Mouse (Mus musculus) liver, embryonic 12.5 days (tissue): ENCODE results near the gene Coro6. TPM values are rescaled to one million over a fixed set of nuclear protein-coding genes. Genes with fewer than 3 reads are reported as not detected.

Experiments used
- ATAC-seq: fragments of 200-750 bp; cut with Nextera tagmentation; 2 replicates; pipeline ENCODE4 v1.8.0; 2017; ENCODE audit warnings: moderate number of reproducible peaks, mild to moderate bottlenecking, moderate library complexity
- H3K27ac ChIP-seq: fragments of 300-500 bp; sonication (generic); 2 replicates; pipeline ENCODE4 v1.5.1; 2016; ENCODE audit warnings: mild to moderate bottlenecking
- H3K27me3 ChIP-seq: fragments of 300-500 bp; sonication (generic); replicated peaks from 2 replicates; pipeline ENCODE4 v1.6.1; 2016; ENCODE audit warnings: mild to moderate bottlenecking, moderate library complexity
- H3K36me3 ChIP-seq: fragments of 300-500 bp; sonication (generic); 2 replicates; pipeline ENCODE4 v1.6.1; 2016; ENCODE audit warnings: mild to moderate bottlenecking, moderate library complexity
- H3K4me1 ChIP-seq: fragments of 300-500 bp; sonication (generic); 2 replicates; pipeline ENCODE4 v1.6.1; 2016
- H3K4me2 ChIP-seq: fragments of 300-500 bp; sonication (generic); 2 replicates; pipeline ENCODE4 v1.6.1; 2016; ENCODE audit warnings: mild to moderate bottlenecking, moderate library complexity
- H3K4me3 ChIP-seq: fragments of 300-500 bp; sonication (generic); 2 replicates; pipeline ENCODE4 v1.5.1; 2016; ENCODE audit warnings: mild to moderate bottlenecking, moderate library complexity
- H3K9ac ChIP-seq: fragments of 300-500 bp; sonication (generic); 2 replicates; pipeline ENCODE4 v1.6.1; 2016; ENCODE audit warnings: mild to moderate bottlenecking, moderate library complexity
- H3K9me3 ChIP-seq: fragments of 300-500 bp; sonication (generic); replicated peaks from 2 replicates; pipeline ENCODE4 v1.6.1; 2016; ENCODE audit warnings: mild to moderate bottlenecking, moderate library complexity
- WGBS: fragments of 180-500 bp; shearing (Covaris S2); methylation state at CpG from one replicate; pipeline ENCODE4 v1.1.7; 2016; ENCODE audit not compliant: insufficient replicate concordance; 5-methylcytosine and 5-hydroxymethylcytosine counted together
- polyA plus RNA-seq: library from polyadenylated mRNA; unstranded; fragments of >200 nt; fragmentation: Nextera tagmentation; extraction: Ambion mirVana; gene quantifications from 2 replicates; pipeline ENCODE4 v1.2.1, GENCODE M21; 2016

Coro6 gene
- polyA plus RNA-seq, 1 experiment from 2014 or later, result not detected

- peak overlapping the region; percentile 76 for H3K4me3 ChIP-seq
- 4% methylated on average over 54 of the region's 55 CpGs for WGBS
- H3K36me3 ChIP-seq, result no peaks in the 10 kb centered on the region
- H3K27ac ChIP-seq, result no peak overlapping the region
- peaks cover 55% of the 10 kb centered on the region for H3K4me1 ChIP-seq
- peak overlapping the region; percentile 99 for H3K4me2 ChIP-seq
- ATAC-seq, result no peak
- no peaks in the 10 kb centered on the region for H3K9me3 ChIP-seq
- H3K27me3 ChIP-seq, result peaks cover 29% of the 10 kb centered on the region
- H3K9ac ChIP-seq, result peak overlapping the region; percentile 80
Observed at GRCm38 (mm10) chr11:77488771-77489581, 26.8 kb downstream of the Coro6 start.

- H3K4me3 ChIP-seq, result peak within 1 kb of the TSS; percentile 76
- peak within 1 kb of the TSS; percentile 80 for H3K9ac ChIP-seq
- H3K9me3 ChIP-seq, result no peaks in the 10 kb centered on the region
- no peak for ATAC-seq
- under 1% methylated on average over 55 of the region's 87 CpGs for WGBS
- H3K36me3 ChIP-seq, result no peaks in the 10 kb centered on the region
- H3K4me1 ChIP-seq, result peaks cover 60% of the 10 kb centered on the region
- H3K27ac ChIP-seq, result no peak within 1 kb of the TSS
- H3K4me2 ChIP-seq, result peak within 1 kb of the TSS; percentile 99
- peaks cover 29% of the 10 kb centered on the region for H3K27me3 ChIP-seq
Observed at GRCm38 (mm10) chr11:77489591-77490235, 27.5 kb downstream of the Coro6 start, which contains the start of gene Ankrd13b. Gene Ankrd13b, minus strand, starts transcription at chr11:77489678.

DNA sequence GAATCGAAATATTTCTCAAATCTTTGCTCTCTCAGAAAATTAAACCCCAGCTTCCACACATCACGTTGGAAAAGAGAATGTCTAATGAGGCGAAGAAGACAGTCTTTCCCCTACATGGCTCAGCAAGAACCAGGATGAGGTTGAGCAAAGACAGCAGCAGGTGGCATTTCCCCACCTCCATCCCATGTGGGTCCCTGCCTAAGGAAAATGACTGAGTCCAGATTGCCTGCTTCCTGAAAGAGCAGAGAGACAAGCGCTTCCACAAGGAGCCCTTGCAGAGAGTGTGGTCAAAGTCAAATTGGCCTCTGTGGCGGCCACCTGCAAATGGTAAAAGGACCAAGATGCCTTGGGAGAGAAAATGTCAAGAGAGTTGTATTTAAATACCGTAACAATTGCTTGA, 28.2 kb downstream of the Coro6 start:
- H3K36me3 ChIP-seq, result no peaks in the 10 kb centered on the region
- no peak for ATAC-seq
- H3K9me3 ChIP-seq, result no peaks in the 10 kb centered on the region
- no peak overlapping the region for H3K27ac ChIP-seq
- 63% methylated on average over 6 of the region's 6 CpGs for WGBS
- H3K4me1 ChIP-seq, result peaks cover 67% of the 10 kb centered on the region
- H3K4me2 ChIP-seq, result peak overlapping the region; percentile 97; the same call in 1 of the 2 replicates
- no peak overlapping the region for H3K4me3 ChIP-seq
- no peak overlapping the region for H3K9ac ChIP-seq
- peaks cover 29% of the 10 kb centered on the region for H3K27me3 ChIP-seq

- Histone ChIP-seq H3K9me3 (no peaks in the 10 kb centered on the region), H3K4me1 (peaks cover 73% of the 10 kb centered on the region), H3K4me2 (peak overlapping the region; percentile 97), H3K4me3 (peak overlapping the region; percentile 88), H3K27me3 (peaks cover 29% of the 10 kb centered on the region), H3K27ac (peak overlapping the region; percentile 80), H3K36me3 (no peaks in the 10 kb centered on the region), H3K9ac (peak overlapping the region; percentile 76)
- ATAC-seq, result peak; percentile 57
- under 1% methylated on average over 13 of the region's 13 CpGs for WGBS
Observed at GRCm38 (mm10) chr11:77491123-77491501, 28.9 kb downstream of the Coro6 start.

DNA sequence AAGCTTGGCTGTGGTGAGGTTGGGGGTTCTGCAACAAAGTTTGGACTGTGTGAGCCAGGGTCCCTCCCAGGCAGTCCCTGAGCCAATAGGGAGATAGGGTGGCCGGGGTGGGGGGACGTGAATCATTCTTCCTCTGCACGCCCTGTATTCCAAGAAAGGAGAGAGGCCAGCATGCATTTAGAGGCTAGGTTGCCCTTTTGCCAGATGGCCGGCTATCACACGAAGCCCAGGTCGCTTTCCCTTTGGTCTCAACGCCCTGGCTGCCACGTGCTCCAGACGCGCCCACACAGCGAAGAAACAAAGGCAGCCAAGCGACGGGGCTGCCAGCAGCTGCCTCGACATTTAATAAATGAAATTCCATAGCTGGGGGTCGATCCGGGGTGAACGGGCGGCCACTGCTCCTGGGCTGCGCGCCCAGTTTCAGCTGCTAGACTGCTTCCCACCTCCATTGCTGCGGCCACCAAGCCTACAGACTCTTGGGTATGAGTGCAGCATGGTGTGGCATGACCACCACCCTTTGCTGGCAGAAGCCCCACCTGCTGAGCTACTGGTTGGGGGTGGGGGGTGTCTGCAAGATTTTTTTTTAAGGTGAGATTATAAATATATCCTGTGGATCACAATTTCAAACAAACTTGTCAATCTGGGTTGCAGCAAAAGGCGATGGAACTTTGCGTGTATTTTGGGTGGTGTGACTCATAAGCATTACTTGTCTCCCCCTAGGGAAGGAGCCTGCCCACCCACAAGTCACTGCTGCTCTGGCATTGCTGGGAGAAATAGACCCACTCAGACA, 29.5 kb downstream of the Coro6 start:
- WGBS, result under 1% methylated on average over 23 of the region's 23 CpGs
- H3K27ac ChIP-seq, result peak overlapping the region; percentile 80

DNA sequence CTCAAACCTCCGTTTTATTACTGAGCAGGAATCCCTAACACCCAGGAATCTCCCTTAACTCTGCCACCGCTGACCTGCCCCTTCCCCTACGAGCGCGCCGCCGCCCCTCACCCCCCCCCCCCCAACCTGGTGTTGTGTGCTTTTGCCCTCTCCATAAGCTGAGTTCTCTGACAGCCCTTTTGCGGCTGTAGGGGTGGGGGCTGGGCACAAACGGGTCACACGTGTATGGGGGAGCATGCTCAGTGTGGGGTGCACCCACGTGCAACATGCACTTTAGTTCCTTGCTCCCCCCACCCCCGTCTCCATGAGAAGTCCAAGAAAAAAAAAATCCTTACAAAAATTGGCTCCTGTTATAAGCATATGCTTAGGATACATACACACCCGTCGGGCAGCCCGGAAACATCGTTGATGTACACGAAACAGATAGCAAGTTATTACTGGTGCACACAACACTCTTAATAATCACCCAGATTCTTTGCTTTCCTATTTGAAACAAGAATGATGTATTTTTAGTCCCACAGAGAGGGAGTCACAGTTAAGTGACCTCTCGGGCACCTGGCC, 30.2 kb downstream of the Coro6 start:
- Histone ChIP-seq H3K27me3 (peaks cover 29% of the 10 kb centered on the region), H3K4me3 (peak overlapping the region; percentile 88), H3K27ac (peak overlapping the region; percentile 80), H3K36me3 (no peaks in the 10 kb centered on the region), H3K4me2 (peak overlapping the region; percentile 97), H3K4me1 (peaks cover 83% of the 10 kb centered on the region), H3K9ac (peak overlapping the region; percentile 76), H3K9me3 (no peaks in the 10 kb centered on the region)
- no peak for ATAC-seq
- 0% methylated on average over 12 of the region's 18 CpGs for WGBS

More for the DNA sequence above, 29.5 kb downstream of the Coro6 start:
- peak; percentile 38 for ATAC-seq
- peak overlapping the region; percentile 88 for H3K4me3 ChIP-seq
- H3K27me3 ChIP-seq, result peaks cover 29% of the 10 kb centered on the region
- H3K9me3 ChIP-seq, result no peaks in the 10 kb centered on the region
- H3K4me2 ChIP-seq, result peak overlapping the region; percentile 97
- peak overlapping the region; percentile 76 for H3K9ac ChIP-seq
- H3K4me1 ChIP-seq, result peaks cover 76% of the 10 kb centered on the region
- H3K36me3 ChIP-seq, result no peaks in the 10 kb centered on the region

GRCm38 (mm10) chr11:77492911-77493332, 30.7 kb downstream of the Coro6 start:
- H3K27ac ChIP-seq, result peak overlapping the region; percentile 80
- H3K9ac ChIP-seq, result peak overlapping the region; percentile 76
- 0% methylated on average over 29 of the region's 32 CpGs for WGBS
- H3K36me3 ChIP-seq, result no peaks in the 10 kb centered on the region
- no peaks in the 10 kb centered on the region for H3K9me3 ChIP-seq
- peak overlapping the region; percentile 97 for H3K4me2 ChIP-seq
- H3K4me3 ChIP-seq, result peak overlapping the region; percentile 88
- H3K4me1 ChIP-seq, result peaks cover 88% of the 10 kb centered on the region
- H3K27me3 ChIP-seq, result peaks cover 29% of the 10 kb centered on the region
- peak; percentile 84 for ATAC-seq

GRCm38 (mm10) chr11:77493512-77494343, 31.5 kb downstream of the Coro6 start, which contains the start of gene Git1:
Gene Git1, plus strand, starts transcription at chr11:77493562.
- Histone ChIP-seq H3K4me3 (peak within 1 kb of the TSS; percentile 88), H3K9ac (peak within 1 kb of the TSS; percentile 88), H3K9me3 (no peaks in the 10 kb centered on the region), H3K4me1 (peaks cover 88% of the 10 kb centered on the region), H3K27me3 (peaks cover 22% of the 10 kb centered on the region), H3K4me2 (peak within 1 kb of the TSS; percentile 97), H3K27ac (peak within 1 kb of the TSS; percentile 82), H3K36me3 (peaks cover 2% of the 10 kb centered on the region; the same call in 1 of the 2 replicates)
- no peak for ATAC-seq
- under 1% methylated on average over 67 of the region's 74 CpGs for WGBS

DNA sequence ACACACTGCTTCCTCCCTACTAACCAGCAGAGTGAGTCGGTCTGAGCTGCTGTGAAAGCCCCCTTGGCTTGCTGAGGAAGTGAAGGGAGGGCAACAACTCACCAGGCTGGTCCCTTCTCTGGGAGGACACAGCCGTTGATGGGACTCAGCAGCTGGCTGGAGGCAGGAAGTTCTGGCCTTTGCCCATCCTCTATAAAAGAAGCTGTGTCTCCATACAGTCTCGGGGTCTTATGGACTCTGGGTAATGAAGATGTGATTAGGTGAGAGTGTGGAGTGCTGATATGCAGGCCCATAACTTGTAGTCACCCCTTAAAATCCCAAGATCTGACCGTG, 32.1 kb downstream of the Coro6 start:
- Histone ChIP-seq H3K9ac (peak overlapping the region; percentile 88), H3K27ac (peak overlapping the region; percentile 82)
- WGBS, result 16% methylated on average over 4 of the region's 4 CpGs

GRCm38 (mm10) chr11:77494782-77495181, 32.6 kb downstream of the Coro6 start:
- H3K27me3 ChIP-seq, result peaks cover 12% of the 10 kb centered on the region
- peak overlapping the region; percentile 95 for H3K4me2 ChIP-seq
- peak overlapping the region; percentile 88 for H3K4me3 ChIP-seq
- peaks cover 13% of the 10 kb centered on the region for H3K36me3 ChIP-seq
- ATAC-seq, result no peak
- H3K9me3 ChIP-seq, result no peaks in the 10 kb centered on the region
- peaks cover 80% of the 10 kb centered on the region for H3K4me1 ChIP-seq
- H3K27ac ChIP-seq, result 0 out of 2 replicates have a peak overlapping the region, but pooled peaks have one; percentile 82
- WGBS, result 69% methylated on average over 6 of the region's 6 CpGs
- 0 out of 2 replicates have a peak overlapping the region, but pooled peaks have one; percentile 88 for H3K9ac ChIP-seq

More for the DNA sequence above, 32.1 kb downstream of the Coro6 start:
- peak overlapping the region; percentile 95 for H3K4me2 ChIP-seq
- peaks cover 16% of the 10 kb centered on the region for H3K27me3 ChIP-seq
- peaks cover 83% of the 10 kb centered on the region for H3K4me1 ChIP-seq
- ATAC-seq, result no peak
- H3K9me3 ChIP-seq, result no peaks in the 10 kb centered on the region
- H3K36me3 ChIP-seq, result peaks cover 8% of the 10 kb centered on the region; the same call in 1 of the 2 replicates
- H3K4me3 ChIP-seq, result peak overlapping the region; percentile 88

- Histone ChIP-seq H3K4me1 (peaks cover 73% of the 10 kb centered on the region), H3K27ac (no peak overlapping the region), H3K36me3 (peaks cover 20% of the 10 kb centered on the region), H3K4me3 (no peak overlapping the region), H3K9me3 (no peaks in the 10 kb centered on the region), H3K4me2 (no peak overlapping the region), H3K27me3 (peaks cover 5% of the 10 kb centered on the region), H3K9ac (no peak overlapping the region)
- ATAC-seq, result no peak
Observed at GRCm38 (mm10) chr11:77495507-77495906, 33.3 kb downstream of the Coro6 start.
